Mouse (Mus musculus): ENCODE data around the gene Ubxn7.

DNA sequence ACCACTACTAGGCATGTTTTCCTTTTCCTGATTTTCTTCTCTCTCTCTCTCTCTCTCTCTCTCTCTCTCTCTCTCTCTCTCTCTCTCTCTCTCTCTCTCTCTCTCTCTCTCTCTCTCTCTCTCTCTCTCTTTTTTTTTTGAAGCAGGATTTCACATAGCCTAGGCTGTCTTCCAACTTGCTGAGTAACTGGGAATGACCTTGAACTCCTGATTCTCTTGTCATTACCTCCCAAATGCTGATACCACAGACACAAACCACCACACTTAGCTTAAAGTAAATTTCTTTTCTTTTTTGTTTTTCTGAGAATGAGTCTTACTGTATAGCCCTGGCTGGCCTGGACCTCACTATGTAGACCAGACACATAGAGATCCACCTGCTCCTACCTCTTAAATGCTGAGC, 102.6 kb downstream of the Ubxn7 start:
- TF ChIP-seq POLR2A (IDR thresholded peaks at IDR 0.05; ENCODE audit: borderline replicate concordance, extremely low read depth, low read depth, low read length) (no peak), CTCF (IDR thresholded peaks at IDR 0.05; ENCODE audit: insufficient read depth, low read length) (no peak)
